Mouse (Mus musculus) heart, postnatal 0 days (tissue): ENCODE results near the gene Cmtm6.

Experiments
- CTCF ChIP-seq: IDR thresholded peaks from 2 replicates; pipeline ENCODE4 v1.5.1; 2016; ENCODE audit warnings: antibody characterized with exemption, control low read depth, low read depth
- EP300 ChIP-seq: IDR thresholded peaks from 2 replicates; pipeline ENCODE4 v1.6.1; 2016; ENCODE audit warnings: antibody characterized with exemption, low read depth

- no peak for TF ChIP-seq CTCF
- no peak for TF ChIP-seq EP300
Observed at GRCm38 (mm10) chr9:114697926-114698325, 33.0 kb upstream of the Cmtm6 start.
